Mouse (Mus musculus) granulocyte monocyte progenitor cell, adult 5-6 weeks (primary cell): ENCODE measurements around the gene Hist1h4i. TPM values are rescaled to one million over a fixed set of nuclear protein-coding genes. Genes with fewer than 3 reads are reported as not detected.
"Not testable (repeated sequence)": the region's sequence is repeated elsewhere in the genome, so short reads cannot be mapped to it uniquely, and the experiment has no call there.

ENCODE experiments used
- ATAC-seq: replicated peaks from 2 replicates; pipeline ENCODE4 v1.8.0; 2016; ENCODE audit warnings: mild to moderate bottlenecking, moderate TSS enrichment, inconsistent platforms; ENCODE audit not compliant: poor library complexity, severe bottlenecking
- total RNA-seq, 2 experiments: library from RNA; stranded (forward) in 1 of 2; stranded (reverse) in 1 of 2; fragments of 200-712, 200-1000 nt in 1 of 2; fragments of >200 nt in 1 of 2; fragmentation: Nextera tagmentation in 1 of 2; gene quantifications; 2 replicates each; pipeline ENCODE4 v1.2.3; 2014 to 2017

Hist1h4i gene
- total RNA-seq (2014; fragmentation: Nextera tagmentation): 56.3 and 74.3 TPM in 2 replicates
- 87.0 TPM in 2 replicates for total RNA-seq (2017)

- ATAC-seq: peak; percentile 56
Observed at GRCm38 (mm10) chr13:22041142-22041536, at the start of gene Hist1h4i. Gene Hist1h4i, minus strand, starts transcription at chr13:22041362.

- ATAC-seq: not testable (repeated sequence)
Observed at GRCm38 (mm10) chr13:22084140-22084539, 43.0 kb upstream of the Hist1h4i start, which contains the start of gene Vmn1r188. Gene Vmn1r188, plus strand, starts transcription at chr13:22084440.

GRCm38 (mm10) chr13:22063468-22063867 is 22.3 kb upstream of the Hist1h4i start:
- no peak for ATAC-seq

- peak; percentile 80 for ATAC-seq
Observed at GRCm38 (mm10) chr13:22061422-22061821, 20.3 kb upstream of the Hist1h4i start.

- no peak for ATAC-seq
Observed at GRCm38 (mm10) chr13:22053754-22054153, 12.6 kb upstream of the Hist1h4i start.

- no peak for ATAC-seq
Observed at GRCm38 (mm10) chr13:22051523-22051859, 10.3 kb upstream of the Hist1h4i start.

GRCm38 (mm10) chr13:22050591-22051522 is 9.7 kb upstream of the Hist1h4i start:
- ATAC-seq: peak; percentile 95

GRCm38 (mm10) chr13:22049737-22050440 is 8.7 kb upstream of the Hist1h4i start:
- ATAC-seq: peak; percentile 46

- no peak for ATAC-seq
Observed at GRCm38 (mm10) chr13:22049041-22049440, 7.9 kb upstream of the Hist1h4i start.

GRCm38 (mm10) chr13:22045311-22045710 is 4.1 kb upstream of the Hist1h4i start:
- ATAC-seq: no peak

GRCm38 (mm10) chr13:22044432-22045155 is 3.4 kb upstream of the Hist1h4i start:
- ATAC-seq: no peak

- peak; percentile 18; the same call in 1 of the 2 replicates for ATAC-seq
Observed at GRCm38 (mm10) chr13:22043503-22044431, 2.6 kb upstream of the Hist1h4i start.

- peak; percentile 71 for ATAC-seq
Observed at GRCm38 (mm10) chr13:22042568-22043502, 1.7 kb upstream of the Hist1h4i start, which contains the start of the genes Hist1h2ag and Hist1h2bj. Gene Hist1h2ag, minus strand, starts transcription at chr13:22042944. Gene Hist1h2bj, plus strand, starts transcription at chr13:22043214.

- no peak for ATAC-seq
Observed at GRCm38 (mm10) chr13:22041651-22042567, 747 bp upstream of the Hist1h4i start.

GRCm38 (mm10) chr13:22040464-22041141 is 559 bp downstream of the Hist1h4i start:
- ATAC-seq: 0 out of 2 replicates have a peak, but pooled peaks have one; percentile 7

GRCm38 (mm10) chr13:22039951-22040463 is 1.2 kb downstream of the Hist1h4i start:
- ATAC-seq: no peak
